22 mouse cellular contexts compared by ENCODE assay signal in genomic region chr3:39725755-39726154, GRCm38 (mm10).
"Had no signal": no experiment of that assay in that cellular context is flagged by ENCODE, and none has a peak within 500 bp of the region (broad histone marks: within the 10 kb centered on the region; RNA-seq: fewer than 3 reads in every experiment).

No protein-coding gene starts in this region.

- H3K27me3 ChIP-seq: heart, embryonic 13.5 days; heart, embryonic 15.5 days; hindbrain, embryonic 13.5 days; hindbrain, embryonic 15.5 days had no signal

- H3K4me1 ChIP-seq: heart, embryonic 15.5 days; hindbrain, embryonic 13.5 days; hindbrain, embryonic 15.5 days had no signal

- H3K27ac ChIP-seq: heart, adult 2 months; heart, embryonic 13.5 days; heart, embryonic 15.5 days; hindbrain, embryonic 13.5 days; hindbrain, embryonic 15.5 days; hindbrain, postnatal 0 days; layer of hippocampus, adult 2 months; left cerebral cortex, adult 2 months had no signal

- H3K4me3 ChIP-seq: heart, adult 2 months; heart, embryonic 13.5 days; heart, embryonic 15.5 days; hindbrain, embryonic 13.5 days; hindbrain, embryonic 15.5 days; layer of hippocampus, adult 2 months; left cerebral cortex, adult 2 months had no signal

- H3K36me3 ChIP-seq: heart, embryonic 13.5 days; heart, embryonic 15.5 days; hindbrain, embryonic 13.5 days; hindbrain, embryonic 15.5 days had no signal

- H3K9me3 ChIP-seq: heart, embryonic 13.5 days; heart, embryonic 15.5 days; hindbrain, embryonic 13.5 days; hindbrain, embryonic 15.5 days had no signal

- H3K4me2 ChIP-seq: heart, embryonic 11.5 days; heart, embryonic 13.5 days; heart, embryonic 15.5 days; hindbrain, embryonic 13.5 days; hindbrain, embryonic 15.5 days had no signal

- ATAC-seq: forebrain, postnatal 0 days; hindbrain, postnatal 0 days; intestine, embryonic 16.5 days had no signal

- DNase-seq: forebrain, postnatal 0 days; gastrocnemius, postnatal 14 days; gastrocnemius, postnatal 36 days; heart, adult 11 months; heart, adult 2 months; heart, postnatal 14 days; heart, postnatal 36 days; kidney, adult 11 months; kidney, adult 2 months; kidney, postnatal 10 days; kidney, postnatal 25 days; kidney, postnatal 4 days; liver had no signal

- H3K9ac ChIP-seq: forebrain, postnatal 0 days; heart, embryonic 13.5 days; heart, embryonic 15.5 days; hindbrain, embryonic 13.5 days; hindbrain, embryonic 15.5 days had no signal
